Mouse (Mus musculus) spleen, adult 2 months (tissue): ENCODE results near the gene Ifnar1.

Experiments
- CTCF ChIP-seq: fragments of 200-500 bp; IDR thresholded peaks from 2 replicates; pipeline ENCODE4 v1.5.1; 2011; ENCODE audit warnings: mild to moderate bottlenecking, inconsistent platforms; ENCODE audit not compliant: insufficient read depth, insufficient read length, insufficient replicate concordance; ENCODE audit errors: extremely low read depth
- POLR2A ChIP-seq: fragments of 200-500 bp; IDR thresholded peaks from 2 replicates; pipeline ENCODE4 v1.6.1; 2011; ENCODE audit warnings: low read depth, low read length, inconsistent platforms

DNA sequence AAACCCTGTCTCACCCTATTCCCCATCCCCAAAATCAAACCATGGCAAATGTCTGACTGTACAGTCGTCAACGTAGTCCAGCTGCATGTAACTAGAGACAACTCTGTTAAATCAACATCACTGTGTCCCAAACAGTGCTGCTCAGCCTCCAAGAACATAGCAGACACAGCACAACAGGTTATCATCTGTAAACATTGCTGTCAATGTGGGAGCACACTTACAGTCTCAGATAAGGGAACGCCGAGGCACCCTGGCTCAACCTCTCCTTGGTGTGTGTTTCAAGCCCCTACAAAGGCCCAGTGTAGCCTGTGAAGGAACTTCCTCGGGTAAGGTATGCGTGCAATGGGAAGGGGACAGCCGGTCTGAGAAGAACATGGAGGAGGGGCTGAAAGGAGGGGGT, 32.0 kb downstream of the Ifnar1 start:
- no peak for TF ChIP-seq CTCF
- TF ChIP-seq POLR2A, result no peak
